Mouse (Mus musculus) ES-E14 (cell line): ENCODE measurements at regions not wholly inside any gene's neighbourhood (a gene's known extent, or its start where the extent isn't known, plus 50 kb on each side); places are given as distances from the start of the nearest gene placed in this dataset.

Experiments used
- HCFC1 ChIP-seq: IDR thresholded peaks from 2 replicates; pipeline ENCODE4 v1.6.1; 2012; ENCODE audit warnings: low read length, inconsistent platforms, borderline replicate concordance; ENCODE audit not compliant: insufficient read depth
- MAFK ChIP-seq: IDR thresholded peaks from 2 replicates; pipeline ENCODE4 v1.6.1; 2014; ENCODE audit warnings: mild to moderate bottlenecking, low read depth, low read length, inconsistent platforms; ENCODE audit not compliant: insufficient read depth

GRCm38 (mm10) chr11:24742561-24742960 lies 664.7 kb downstream of the Bcl11a start:
- TF ChIP-seq MAFK: no peak
- TF ChIP-seq HCFC1: no peak
